Mouse (Mus musculus) ES-E14 (cell line): ENCODE measurements at regions not wholly inside any gene's neighbourhood (a gene's known extent, or its start where the extent isn't known, plus 50 kb on each side); places are given as distances from the start of the nearest gene placed in this dataset.

Source experiments
- DNase-seq: peaks from one replicate; pipeline ENCODE4 v3.0.0-alpha.2; 2013; ENCODE audit warnings: low read depth, low spot score
- H3K27ac ChIP-seq: 2 replicates; pipeline ENCODE4 v1.5.1; 2012; ENCODE audit warnings: low read depth, mild to moderate bottlenecking, low read length, moderate library complexity, mixed read lengths; ENCODE audit not compliant: poor library complexity, insufficient read depth, severe bottlenecking
- H3K36me3 ChIP-seq: 2 replicates; pipeline ENCODE4 v1.6.1; 2012; ENCODE audit warnings: mild to moderate bottlenecking, low read length, moderate library complexity, mixed read lengths; ENCODE audit not compliant: control insufficient read depth, poor library complexity, insufficient read depth, severe bottlenecking
- H3K4me1 ChIP-seq, 2 experiments: fragments of 150-350 bp in 1 of 2; sonication (generic) in 1 of 2; 2 replicates each; pipeline ENCODE4 v1.6.1; 2012; ENCODE audit warnings: low read length in 2 of 2, mild to moderate bottlenecking in 1 of 2, mixed read lengths in 1 of 2; ENCODE audit not compliant: control insufficient read depth in 2 of 2, insufficient read depth in 2 of 2, poor library complexity in 1 of 2
- H3K4me3 ChIP-seq, 2 experiments: fragments of 150-350 bp in 1 of 2; sonication (generic) in 1 of 2; 2 replicates each; pipeline ENCODE4 v1.5.1; 2012; ENCODE audit warnings: low read length in 2 of 2, low read depth in 1 of 2, mild to moderate bottlenecking in 1 of 2, mixed read lengths in 1 of 2; ENCODE audit not compliant: insufficient read depth in 1 of 2, poor library complexity in 1 of 2, severe bottlenecking in 1 of 2
- H3K9ac ChIP-seq: 2 replicates; pipeline ENCODE4 v1.6.1; 2012; ENCODE audit warnings: low read depth, mild to moderate bottlenecking, low read length, mixed read lengths; ENCODE audit not compliant: poor library complexity, insufficient read depth, severe bottlenecking
- H3K9me3 ChIP-seq: fragments of 150-350 bp; sonication (generic); 2 replicates; pipeline ENCODE4 v1.6.1; 2012; ENCODE audit warnings: low read depth, mild to moderate bottlenecking, low read length; ENCODE audit not compliant: control insufficient read depth, insufficient read depth
- CHD2 ChIP-seq: IDR thresholded peaks from 2 replicates; pipeline ENCODE4 v1.6.1; 2014; ENCODE audit warnings: mild to moderate bottlenecking, low read depth, low read length, inconsistent platforms
- HCFC1 ChIP-seq: IDR thresholded peaks from 2 replicates; pipeline ENCODE4 v1.6.1; 2012; ENCODE audit warnings: low read length, inconsistent platforms, borderline replicate concordance; ENCODE audit not compliant: insufficient read depth
- MAFK ChIP-seq: IDR thresholded peaks from 2 replicates; pipeline ENCODE4 v1.6.1; 2014; ENCODE audit warnings: mild to moderate bottlenecking, low read depth, low read length, inconsistent platforms; ENCODE audit not compliant: insufficient read depth
- ZC3H11A ChIP-seq: IDR thresholded peaks from 2 replicates; pipeline ENCODE4 v1.6.1; 2012; ENCODE audit warnings: low read depth, mild to moderate bottlenecking, inconsistent platforms, low read length, borderline replicate concordance
- ZNF384 ChIP-seq: IDR thresholded peaks from 2 replicates; pipeline ENCODE4 v1.6.1; 2012; ENCODE audit warnings: low read depth, low read length, inconsistent platforms
- in situ Hi-C, 2 experiments: fragments of 600-800 bp; cut with MboI; formaldehyde crosslinking; loops; one replicate each; pipeline ENCODE4 v1.15.1; 2025; ENCODE audit warnings: low sequenced_read_pairs in 2 of 2, inconsistent platforms in 1 of 2; ENCODE audit not compliant: unreplicated experiment in 2 of 2

GRCm38 (mm10) chr16:95131815-95132214 is 125.5 kb upstream of the Kcnj15 start:
- TF ChIP-seq CHD2 (no peak), HCFC1 (no peak), MAFK (no peak), ZC3H11A (no peak), ZNF384 (no peak)
- H3K4me3 ChIP-seq: no peak overlapping the region
- H3K4me1 ChIP-seq: no peaks in the 10 kb centered on the region
- H3K9me3 ChIP-seq: no peaks in the 10 kb centered on the region
- no peaks in the 10 kb centered on the region for H3K36me3 ChIP-seq
- no peak for DNase-seq
- in situ Hi-C loops: no loop called here
- no peak overlapping the region for H3K9ac ChIP-seq
- no peak overlapping the region for H3K27ac ChIP-seq

DNA sequence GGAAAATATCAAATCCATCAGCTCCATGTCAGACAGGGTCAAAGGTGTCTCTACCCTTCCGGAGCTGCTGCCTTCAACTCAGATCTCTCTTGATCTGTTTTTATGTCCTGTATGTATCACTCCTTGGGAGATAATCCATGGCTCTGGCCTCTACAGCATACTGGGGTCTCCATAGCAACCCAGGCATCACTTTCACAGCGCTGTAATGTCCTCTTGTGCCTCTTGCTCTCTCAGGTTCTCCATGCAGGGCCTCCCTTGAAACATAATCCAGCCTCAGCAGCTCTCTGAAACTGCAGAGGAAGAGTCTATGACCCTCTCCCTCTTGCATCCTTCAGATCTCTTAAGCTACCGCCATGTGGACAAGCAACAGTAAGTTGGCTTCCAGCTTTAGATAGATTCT is 118.5 kb upstream of the Kcnj15 start:
- Histone ChIP-seq H3K4me3 (no peak overlapping the region), H3K9ac (no peak overlapping the region), H3K4me1 (no peaks in the 10 kb centered on the region), H3K9me3 (no peaks in the 10 kb centered on the region), H3K36me3 (no peaks in the 10 kb centered on the region), H3K27ac (no peak overlapping the region)
- TF ChIP-seq ZNF384 (no peak), MAFK (no peak), HCFC1 (no peak), ZC3H11A (no peak), CHD2 (no peak)
- in situ Hi-C loops: no loop called here
- DNase-seq: no peak

DNA sequence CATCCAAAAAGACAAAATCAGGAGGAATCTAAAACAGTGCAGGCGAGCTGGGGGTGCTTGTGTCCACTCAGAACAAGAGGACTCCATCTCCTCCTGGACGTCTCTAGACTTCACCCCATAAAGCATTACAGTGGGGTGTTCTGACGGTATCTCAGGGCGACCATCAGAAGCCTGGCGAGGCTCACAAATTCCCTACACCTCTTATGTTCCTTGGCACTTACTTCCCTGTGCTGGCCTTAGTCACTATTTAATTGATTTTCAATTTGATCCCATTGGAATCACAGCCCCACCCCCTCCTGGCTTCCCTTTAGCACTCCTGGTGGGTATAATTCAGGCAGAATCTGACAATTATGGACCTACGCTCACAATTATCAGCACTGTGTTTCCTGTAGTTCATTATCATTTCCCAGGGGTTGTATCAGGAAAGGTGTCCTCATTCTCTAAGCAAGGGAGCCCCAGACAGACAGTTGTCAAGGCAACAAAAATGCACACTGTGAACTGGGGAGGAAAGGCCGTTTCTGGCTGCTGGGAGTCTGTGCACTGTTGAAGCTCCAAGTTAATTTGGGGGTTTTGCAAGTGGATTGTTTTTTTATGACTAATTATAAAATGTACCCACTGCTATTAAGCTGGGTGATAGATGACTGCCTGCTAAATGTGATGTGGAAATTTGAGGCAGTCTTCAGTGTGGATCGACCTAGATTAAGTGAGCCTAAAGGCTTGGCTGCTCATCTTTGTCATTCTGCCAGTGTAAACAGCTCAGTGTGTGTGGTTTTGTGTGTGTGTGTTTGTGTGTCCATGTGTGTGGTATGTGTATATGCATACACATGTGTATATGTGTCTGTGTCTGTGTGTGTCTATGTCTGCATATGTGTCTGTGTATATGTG is 115.6 kb upstream of the Kcnj15 start:
- no peaks in the 10 kb centered on the region for H3K9me3 ChIP-seq
- no peak for TF ChIP-seq HCFC1
- H3K9ac ChIP-seq: no peak overlapping the region
- H3K36me3 ChIP-seq: no peaks in the 10 kb centered on the region
- H3K4me1 ChIP-seq: no peaks in the 10 kb centered on the region
- in situ Hi-C loops: no loop called here
- DNase-seq: no peak
- H3K4me3 ChIP-seq: no peak overlapping the region
- no peak overlapping the region for H3K27ac ChIP-seq

DNA sequence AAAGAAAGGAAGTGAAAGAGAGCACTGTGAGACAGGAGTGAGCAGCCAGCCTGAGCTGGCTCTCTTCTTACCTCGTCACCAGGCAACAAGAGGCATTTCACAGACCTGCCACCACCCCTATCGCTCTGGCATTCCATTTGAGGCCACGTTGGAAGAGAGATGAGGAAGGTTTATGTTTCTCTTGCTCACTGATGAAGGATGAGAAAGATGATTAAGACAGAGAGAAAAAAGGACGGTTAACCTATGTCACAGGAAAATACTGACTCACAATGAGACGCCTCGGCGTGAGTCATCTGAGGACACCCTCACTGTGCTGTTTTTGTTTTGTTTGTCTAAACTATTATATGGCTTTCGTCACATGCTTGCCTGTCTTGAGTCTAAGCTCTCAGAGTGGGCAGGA is 106.9 kb upstream of the Kcnj15 start:
- Histone ChIP-seq H3K36me3 (no peaks in the 10 kb centered on the region), H3K9ac (no peak overlapping the region), H3K4me1 (no peaks in the 10 kb centered on the region), H3K27ac (no peak overlapping the region), H3K4me3 (no peak overlapping the region), H3K9me3 (no peaks in the 10 kb centered on the region)
- DNase-seq: no peak
- no peak for TF ChIP-seq ZNF384
- TF ChIP-seq ZC3H11A: no peak
- TF ChIP-seq HCFC1: no peak
- no peak for TF ChIP-seq CHD2
- TF ChIP-seq MAFK: no peak
- in situ Hi-C loops: no loop called here

- no peaks in the 10 kb centered on the region for H3K9me3 ChIP-seq
Measured at GRCm38 (mm10) chr16:95151499-95151898, 105.9 kb upstream of the Kcnj15 start.

More at GRCm38 (mm10) chr16:95151499-95151898, 105.9 kb upstream of the Kcnj15 start:
- H3K36me3 ChIP-seq: no peaks in the 10 kb centered on the region
- DNase-seq: no peak
- H3K4me3 ChIP-seq: no peak overlapping the region
- H3K27ac ChIP-seq: no peak overlapping the region
- TF ChIP-seq HCFC1 (no peak), CHD2 (no peak), ZC3H11A (no peak), ZNF384 (no peak), MAFK (no peak)
- in situ Hi-C loops: no loop called here
- H3K4me1 ChIP-seq: no peaks in the 10 kb centered on the region
- no peak overlapping the region for H3K9ac ChIP-seq
